Mouse (Mus musculus): Measurements from ENCODE around the gene Ssc5d. TPM values are rescaled to one million over a fixed set of nuclear protein-coding genes. Genes with fewer than 3 reads are reported as not detected.

Gene Ssc5d
- polyA plus RNA-seq, 1 experiment from 2014 or later, result 0.91 TPM

DNA sequence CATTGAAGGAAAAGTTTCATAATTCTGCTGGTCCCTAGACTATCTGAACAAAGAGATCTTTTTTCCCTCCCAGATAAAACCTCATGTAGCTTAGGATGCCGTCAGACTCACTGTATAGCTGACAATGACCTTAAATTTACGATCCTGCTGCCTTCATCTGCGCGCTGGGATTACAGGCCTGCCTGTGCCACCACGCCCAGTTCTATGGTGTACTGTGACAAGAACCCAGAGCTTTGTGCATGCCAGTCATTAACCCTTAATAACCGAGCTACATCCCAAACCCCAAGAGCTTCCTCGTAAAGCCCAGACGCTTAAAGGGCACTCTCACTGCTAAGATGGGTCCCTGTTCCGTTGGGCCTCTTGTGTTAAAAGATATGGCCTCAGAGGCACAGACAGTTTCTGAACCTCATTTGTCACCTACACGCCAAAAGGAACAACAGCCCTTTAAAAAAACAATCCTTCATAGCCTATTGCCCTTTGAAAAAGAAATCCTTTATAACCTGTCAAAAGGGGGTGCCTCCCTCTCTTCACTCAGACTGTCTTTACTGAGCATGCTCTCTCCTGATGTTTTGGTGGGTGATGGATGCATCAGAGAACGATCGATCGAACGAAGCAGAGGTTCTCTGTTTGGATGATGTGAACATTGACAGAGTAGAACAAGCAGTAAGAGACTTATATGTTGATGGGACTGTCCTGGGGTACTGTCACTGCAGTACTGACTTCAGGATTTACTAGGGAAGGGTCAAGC lies 9.7 kb upstream of the Ssc5d start:
- Histone ChIP-seq H3K4me2 (ENCODE audit: low read depth, low read length, severe bottlenecking) (peak overlapping the region; percentile 90), H3K4me3 (ENCODE audit: low read depth, low read length) (peak overlapping the region; percentile 70), H3K36me3 (ENCODE audit: control insufficient read depth, insufficient read depth, low read length) (peaks cover 4% of the 10 kb centered on the region; the same call in 1 of the 2 replicates), H3K27me3 (ENCODE audit: control insufficient read depth, insufficient read depth, low read length) (no peaks in the 10 kb centered on the region), H3K27ac (ENCODE audit: low read depth, low read length) (peak overlapping the region; percentile 81), H3K9me3 (ENCODE audit: control insufficient read depth, low read length) (no peaks in the 10 kb centered on the region), H3K9ac (ENCODE audit: low read length) (peak overlapping the region; percentile 94), H3K4me1 (replicated peaks; ENCODE audit: control insufficient read depth, insufficient read depth, low read length) (peaks cover 8% of the 10 kb centered on the region; the same call in 1 of the 2 replicates)
- WGBS, result 25% methylated on average over 14 of the region's 14 CpGs
- ATAC-seq (replicated peaks; ENCODE audit: low FRiP score), result peak; percentile 23
- peak; percentile 53 for DNase-seq (ENCODE audit: low spot score)

DNA sequence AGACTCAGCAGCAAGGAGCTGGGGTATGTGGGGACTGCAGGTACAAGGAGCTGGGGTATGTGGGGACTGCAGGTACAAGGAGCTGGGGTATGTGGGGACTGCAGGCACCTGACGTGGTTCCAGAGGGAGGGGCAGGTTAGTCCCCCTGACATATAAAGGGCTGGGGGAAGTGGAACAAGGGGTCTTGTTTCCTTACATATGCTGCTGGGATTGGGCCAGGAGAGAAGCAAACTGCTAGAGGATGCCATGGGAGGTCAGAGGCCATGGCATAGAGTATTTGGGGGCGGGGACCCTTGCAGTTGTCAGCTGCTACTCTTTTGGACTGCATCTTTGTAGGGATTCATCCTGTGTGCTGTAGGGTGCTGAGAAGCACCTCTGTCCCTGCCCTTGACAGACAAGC lies 8.1 kb upstream of the Ssc5d start:
- H3K4me2 ChIP-seq (ENCODE audit: low read depth, low read length, severe bottlenecking), result no peak overlapping the region
- no peaks in the 10 kb centered on the region for H3K27me3 ChIP-seq (ENCODE audit: control insufficient read depth, insufficient read depth, low read length)
- H3K4me3 ChIP-seq (ENCODE audit: low read depth, low read length), result no peak overlapping the region
- peaks cover 5% of the 10 kb centered on the region; the same call in 1 of the 2 replicates for H3K36me3 ChIP-seq (ENCODE audit: control insufficient read depth, insufficient read depth, low read length)
- H3K4me1 ChIP-seq (replicated peaks; ENCODE audit: control insufficient read depth, insufficient read depth, low read length), result peaks cover 19% of the 10 kb centered on the region
- 83% methylated on average over 2 of the region's 2 CpGs for WGBS
- H3K9ac ChIP-seq (ENCODE audit: low read length), result no peak overlapping the region
- H3K27ac ChIP-seq (ENCODE audit: low read depth, low read length), result no peak overlapping the region
- no peaks in the 10 kb centered on the region for H3K9me3 ChIP-seq (ENCODE audit: control insufficient read depth, low read length)
- ATAC-seq (replicated peaks; ENCODE audit: low FRiP score) (no peak), DNase-seq (ENCODE audit: low spot score) (no peak)

DNA sequence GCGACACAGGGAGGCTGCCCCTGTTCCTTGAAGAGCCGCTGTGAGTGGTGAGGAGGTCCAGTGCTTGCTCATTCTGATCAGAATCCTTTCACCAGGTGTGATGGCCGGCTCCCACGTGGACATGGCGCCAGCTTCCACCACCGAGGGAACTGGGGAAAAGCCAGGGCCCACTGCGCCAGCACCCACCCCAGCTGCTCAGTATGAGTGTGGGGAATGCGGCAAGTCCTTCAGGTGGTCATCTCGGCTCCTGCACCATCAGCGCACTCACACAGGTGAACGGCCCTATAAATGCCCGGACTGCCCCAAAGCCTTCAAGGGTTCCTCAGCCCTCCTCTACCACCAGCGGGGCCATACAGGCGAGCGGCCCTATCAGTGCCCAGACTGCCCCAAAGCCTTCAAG lies 6.9 kb upstream of the Ssc5d start:
- no peaks in the 10 kb centered on the region for H3K9me3 ChIP-seq (ENCODE audit: control insufficient read depth, low read length)
- H3K4me1 ChIP-seq (replicated peaks; ENCODE audit: control insufficient read depth, insufficient read depth, low read length), result peaks cover 26% of the 10 kb centered on the region
- peaks cover 5% of the 10 kb centered on the region; the same call in 1 of the 2 replicates for H3K36me3 ChIP-seq (ENCODE audit: control insufficient read depth, insufficient read depth, low read length)
- no peak for ATAC-seq (replicated peaks; ENCODE audit: low FRiP score)
- H3K27me3 ChIP-seq (ENCODE audit: control insufficient read depth, insufficient read depth, low read length), result no peaks in the 10 kb centered on the region
- 95% methylated on average over 15 of the region's 15 CpGs for WGBS
- no peak overlapping the region for H3K9ac ChIP-seq (ENCODE audit: low read length)
- no peak overlapping the region for H3K4me3 ChIP-seq (ENCODE audit: low read depth, low read length)
- H3K4me2 ChIP-seq (ENCODE audit: low read depth, low read length, severe bottlenecking), result no peak overlapping the region
- no peak for DNase-seq (ENCODE audit: low spot score)
- H3K27ac ChIP-seq (ENCODE audit: low read depth, low read length), result no peak overlapping the region

DNA sequence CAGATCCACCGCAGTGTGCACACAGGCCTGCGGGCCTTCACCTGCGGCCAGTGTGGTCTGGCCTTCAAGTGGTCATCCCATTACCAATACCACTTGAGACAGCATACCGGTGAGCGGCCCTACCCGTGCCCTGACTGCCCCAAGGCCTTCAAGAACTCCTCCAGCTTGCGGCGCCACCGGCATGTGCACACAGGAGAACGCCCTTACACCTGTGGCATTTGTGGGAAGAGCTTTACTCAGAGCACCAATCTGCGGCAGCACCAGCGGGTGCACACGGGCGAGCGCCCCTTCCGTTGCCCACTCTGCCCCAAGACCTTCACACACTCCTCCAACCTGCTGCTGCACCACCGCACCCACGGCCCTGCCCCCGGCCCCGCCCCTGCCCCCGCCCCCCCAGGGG lies 6.5 kb upstream of the Ssc5d start:
- H3K4me1 ChIP-seq (replicated peaks; ENCODE audit: control insufficient read depth, insufficient read depth, low read length), result peaks cover 31% of the 10 kb centered on the region
- DNase-seq (ENCODE audit: low spot score) (peak; percentile 49), ATAC-seq (replicated peaks; ENCODE audit: low FRiP score) (no peak)
- no peaks in the 10 kb centered on the region for H3K27me3 ChIP-seq (ENCODE audit: control insufficient read depth, insufficient read depth, low read length)
- no peak overlapping the region for H3K27ac ChIP-seq (ENCODE audit: low read depth, low read length)
- no peak overlapping the region for H3K9ac ChIP-seq (ENCODE audit: low read length)
- WGBS, result 89% methylated on average over 21 of the region's 21 CpGs
- no peak overlapping the region for H3K4me3 ChIP-seq (ENCODE audit: low read depth, low read length)
- H3K4me2 ChIP-seq (ENCODE audit: low read depth, low read length, severe bottlenecking), result no peak overlapping the region
- H3K36me3 ChIP-seq (ENCODE audit: control insufficient read depth, insufficient read depth, low read length), result peaks cover 5% of the 10 kb centered on the region; the same call in 1 of the 2 replicates
- no peaks in the 10 kb centered on the region for H3K9me3 ChIP-seq (ENCODE audit: control insufficient read depth, low read length)

DNA sequence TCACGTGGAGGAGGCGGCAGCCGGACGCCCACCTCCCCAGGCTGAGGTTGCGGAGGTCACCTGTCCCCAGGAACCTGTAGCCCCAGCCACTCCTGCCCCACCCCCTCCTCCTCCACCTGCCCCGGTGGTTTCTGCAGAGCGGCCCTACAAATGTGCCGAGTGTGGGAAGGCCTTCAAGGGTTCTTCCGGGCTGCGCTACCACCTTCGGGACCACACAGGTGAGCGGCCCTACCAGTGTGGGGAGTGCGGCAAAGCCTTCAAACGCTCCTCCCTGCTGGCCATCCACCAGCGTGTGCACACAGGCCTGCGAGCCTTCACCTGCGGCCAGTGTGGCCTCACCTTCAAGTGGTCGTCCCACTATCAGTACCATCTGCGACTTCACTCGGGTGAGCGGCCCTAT lies 5.6 kb upstream of the Ssc5d start:
- Histone ChIP-seq H3K9me3 (ENCODE audit: control insufficient read depth, low read length) (no peaks in the 10 kb centered on the region), H3K27me3 (ENCODE audit: control insufficient read depth, insufficient read depth, low read length) (no peaks in the 10 kb centered on the region), H3K4me1 (replicated peaks; ENCODE audit: control insufficient read depth, insufficient read depth, low read length) (peaks cover 38% of the 10 kb centered on the region), H3K27ac (ENCODE audit: low read depth, low read length) (no peak overlapping the region), H3K4me2 (ENCODE audit: low read depth, low read length, severe bottlenecking) (no peak overlapping the region), H3K4me3 (ENCODE audit: low read depth, low read length) (no peak overlapping the region), H3K9ac (ENCODE audit: low read length) (no peak overlapping the region), H3K36me3 (ENCODE audit: control insufficient read depth, insufficient read depth, low read length) (peaks cover 5% of the 10 kb centered on the region; the same call in 1 of the 2 replicates)
- 90% methylated on average over 21 of the region's 21 CpGs for WGBS
- DNase-seq (ENCODE audit: low spot score) (no peak), ATAC-seq (replicated peaks; ENCODE audit: low FRiP score) (no peak)

DNA sequence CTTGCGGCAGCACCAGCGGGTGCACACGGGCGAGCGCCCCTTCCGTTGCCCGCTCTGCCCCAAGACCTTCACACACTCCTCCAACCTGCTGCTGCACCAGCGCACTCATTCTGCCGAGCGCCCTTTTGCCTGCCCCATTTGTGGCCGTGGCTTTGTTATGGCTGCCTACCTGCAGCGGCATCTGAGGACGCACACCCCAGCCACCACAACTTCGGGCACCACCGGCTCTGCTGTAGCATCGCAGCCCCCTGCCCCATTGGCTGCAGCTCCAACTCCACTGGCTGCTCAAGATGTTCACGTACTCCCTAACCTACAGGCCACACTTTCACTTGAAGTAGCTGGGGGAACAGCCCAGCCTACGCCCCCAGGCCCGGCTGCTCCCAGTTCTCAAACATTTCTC lies 5.1 kb upstream of the Ssc5d start:
- Histone ChIP-seq H3K27ac (ENCODE audit: low read depth, low read length) (peak overlapping the region; percentile 97; the same call in 1 of the 2 replicates), H3K9me3 (ENCODE audit: control insufficient read depth, low read length) (no peaks in the 10 kb centered on the region), H3K4me1 (replicated peaks; ENCODE audit: control insufficient read depth, insufficient read depth, low read length) (peaks cover 44% of the 10 kb centered on the region), H3K36me3 (ENCODE audit: control insufficient read depth, insufficient read depth, low read length) (peaks cover 5% of the 10 kb centered on the region; the same call in 1 of the 2 replicates), H3K4me2 (ENCODE audit: low read depth, low read length, severe bottlenecking) (no peak overlapping the region), H3K27me3 (ENCODE audit: control insufficient read depth, insufficient read depth, low read length) (no peaks in the 10 kb centered on the region), H3K4me3 (ENCODE audit: low read depth, low read length) (no peak overlapping the region), H3K9ac (ENCODE audit: low read length) (no peak overlapping the region)
- DNase-seq (ENCODE audit: low spot score) (peak; percentile 50), ATAC-seq (replicated peaks; ENCODE audit: low FRiP score) (no peak)
- WGBS, result 91% methylated on average over 19 of the region's 19 CpGs

DNA sequence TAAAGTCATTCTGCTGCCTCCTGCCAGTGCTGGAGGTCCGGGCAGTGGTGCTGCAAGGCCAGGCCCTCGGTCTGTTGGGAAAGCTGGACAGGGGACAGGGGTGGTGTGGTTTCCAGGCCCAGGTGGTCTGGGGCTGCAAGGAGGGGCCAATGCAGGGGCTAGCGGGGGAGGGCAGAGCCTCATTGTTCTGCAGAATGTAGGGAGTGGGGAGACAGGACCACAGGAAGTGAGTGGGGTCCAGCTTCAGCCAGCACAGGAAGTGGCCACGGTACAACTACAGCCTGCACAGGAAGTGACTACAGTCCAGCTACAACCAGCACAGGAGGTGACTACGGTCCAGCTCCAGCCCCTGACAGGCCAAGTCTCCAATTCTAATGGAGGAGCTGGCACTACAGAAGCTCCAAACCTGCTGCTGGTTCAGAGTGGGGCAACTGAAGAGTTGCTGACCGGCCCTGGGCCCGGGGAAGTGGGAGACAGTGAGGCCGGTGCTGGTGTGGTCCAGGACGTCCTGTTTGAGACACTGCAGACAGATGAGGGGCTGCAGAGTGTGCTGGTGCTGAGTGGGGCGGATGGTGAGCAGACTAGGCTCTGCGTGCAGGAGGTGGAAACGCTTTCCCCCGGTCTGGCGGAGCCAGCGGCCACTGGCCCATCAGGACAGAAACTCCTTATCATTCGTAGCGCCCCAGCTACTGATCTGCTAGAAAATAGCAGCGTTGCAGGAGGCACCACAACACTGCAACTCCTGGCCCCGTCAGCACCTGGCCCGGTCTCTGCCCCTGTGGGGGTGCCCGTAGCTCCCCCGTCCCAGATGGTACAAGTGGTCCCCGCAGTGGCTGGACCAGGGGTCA lies 4.4 kb upstream of the Ssc5d start:
- no peaks in the 10 kb centered on the region for H3K9me3 ChIP-seq (ENCODE audit: control insufficient read depth, low read length)
- H3K4me3 ChIP-seq (ENCODE audit: low read depth, low read length), result no peak overlapping the region
- H3K4me2 ChIP-seq (ENCODE audit: low read depth, low read length, severe bottlenecking), result no peak overlapping the region; the same call in 1 of the 2 replicates
- H3K9ac ChIP-seq (ENCODE audit: low read length), result peak overlapping the region; percentile 35
- peak overlapping the region; percentile 97 for H3K27ac ChIP-seq (ENCODE audit: low read depth, low read length)
- H3K27me3 ChIP-seq (ENCODE audit: control insufficient read depth, insufficient read depth, low read length), result no peaks in the 10 kb centered on the region
- WGBS, result 56% methylated on average over 23 of the region's 23 CpGs
- peaks cover 48% of the 10 kb centered on the region for H3K4me1 ChIP-seq (replicated peaks; ENCODE audit: control insufficient read depth, insufficient read depth, low read length)
- no peak for ATAC-seq (replicated peaks; ENCODE audit: low FRiP score)
- H3K36me3 ChIP-seq (ENCODE audit: control insufficient read depth, insufficient read depth, low read length), result peaks cover 5% of the 10 kb centered on the region; the same call in 1 of the 2 replicates
- DNase-seq (ENCODE audit: low spot score), result peak; percentile 57

DNA sequence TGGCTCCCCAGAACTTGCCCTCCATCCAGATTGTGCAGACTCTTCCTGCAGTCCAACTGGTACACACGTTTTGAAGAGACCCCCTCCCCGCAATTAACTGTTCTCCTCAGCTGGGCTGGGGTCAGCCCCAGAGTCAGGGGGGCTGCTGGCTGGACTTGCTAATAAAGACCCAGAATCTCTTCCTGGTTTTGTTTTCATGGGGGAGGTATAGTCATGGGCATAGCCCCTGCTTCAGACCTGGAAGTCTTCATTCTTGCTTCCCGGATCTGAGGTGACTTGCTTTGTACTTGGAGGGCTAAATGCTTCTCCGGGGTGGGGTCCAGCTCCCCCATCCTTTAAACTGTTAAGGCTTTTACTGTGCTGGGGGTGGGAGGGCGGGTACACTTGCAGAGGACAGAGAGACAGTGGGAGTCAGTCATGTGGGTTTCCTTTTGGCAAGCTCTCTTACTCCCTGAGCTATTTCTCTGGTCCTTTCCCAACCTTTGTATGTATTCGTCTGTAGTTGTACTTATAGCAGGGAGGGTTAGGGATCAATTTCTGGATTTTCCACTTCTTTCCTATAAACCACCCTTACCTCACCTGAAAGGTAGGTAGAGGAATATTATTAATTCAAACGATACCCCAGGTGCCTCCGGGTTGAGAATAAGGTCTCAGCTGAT lies 3.6 kb upstream of the Ssc5d start, which contains the start of gene Nat14:
TSS of gene Nat14 (plus strand) at position 205 of the 659 bp plus-strand sequence.
- peak within 1 kb of the TSS; percentile 59 for H3K9ac ChIP-seq (ENCODE audit: low read length)
- ATAC-seq (replicated peaks; ENCODE audit: low FRiP score) (no peak), DNase-seq (ENCODE audit: low spot score) (no peak)
- H3K27me3 ChIP-seq (ENCODE audit: control insufficient read depth, insufficient read depth, low read length), result no peaks in the 10 kb centered on the region
- peak within 1 kb of the TSS; percentile 97 for H3K27ac ChIP-seq (ENCODE audit: low read depth, low read length)
- H3K9me3 ChIP-seq (ENCODE audit: control insufficient read depth, low read length), result no peaks in the 10 kb centered on the region
- peak within 1 kb of the TSS; percentile 81 for H3K4me2 ChIP-seq (ENCODE audit: low read depth, low read length, severe bottlenecking)
- H3K36me3 ChIP-seq (ENCODE audit: control insufficient read depth, insufficient read depth, low read length), result peaks cover 5% of the 10 kb centered on the region; the same call in 1 of the 2 replicates
- H3K4me3 ChIP-seq (ENCODE audit: low read depth, low read length), result peak within 1 kb of the TSS; percentile 31
- WGBS, result 26% methylated on average over 8 of the region's 8 CpGs
- peaks cover 43% of the 10 kb centered on the region for H3K4me1 ChIP-seq (replicated peaks; ENCODE audit: control insufficient read depth, insufficient read depth, low read length)
